In the genomic region with DNA sequence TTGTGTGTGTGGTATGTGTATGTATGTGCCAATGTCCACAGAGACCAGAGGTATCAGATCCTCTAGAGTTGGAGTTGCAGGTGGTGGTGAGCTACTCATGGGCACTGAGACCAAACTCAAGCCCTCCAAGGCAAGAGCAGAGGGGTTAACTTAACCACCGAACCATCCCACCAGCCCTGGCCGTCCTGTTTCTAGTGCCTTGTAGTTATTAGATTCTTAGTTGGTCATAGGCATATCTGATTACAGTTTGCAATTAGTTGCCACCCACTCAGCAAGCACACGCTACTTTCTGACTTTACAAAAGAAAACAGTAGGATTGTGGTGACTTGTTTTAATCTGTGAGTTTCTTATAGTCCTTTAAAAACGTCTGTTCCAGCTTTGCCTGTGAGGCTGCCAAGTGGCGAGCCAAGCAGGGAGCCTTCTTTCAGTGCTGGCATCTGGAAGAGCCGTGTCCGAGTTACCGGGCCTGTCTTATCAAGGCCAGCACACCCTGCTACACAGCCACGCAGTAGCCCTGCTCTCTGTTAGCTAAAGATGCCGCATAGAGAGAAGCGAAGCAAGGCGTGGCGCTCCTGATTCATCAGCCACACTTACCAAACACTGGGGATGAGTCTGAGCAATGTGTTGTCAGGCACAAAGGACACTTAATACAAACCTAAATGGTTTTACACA, we compare ENCODE assay signal across 21 mouse cellular contexts.
DNase-seq lines count a peak whose midpoint lies in the region; ATAC-seq lines count a peak whose summit lies in the region.
"Had no signal": no experiment of that assay in that cellular context is flagged by ENCODE, and none has a peak within 500 bp of the region (broad histone marks: within the 10 kb centered on the region; RNA-seq: fewer than 3 reads in every experiment).

No protein-coding gene starts in this region.

- no peaks in the 10 kb centered on the region for H3K4me1 ChIP-seq in neural tube, embryonic 14.5 days (ENCODE audit: control insufficient read depth, insufficient read depth, low read length)
- peaks cover 10% of the 10 kb centered on the region; the same call in 1 of the 2 replicates for H3K4me1 ChIP-seq in neural tube, embryonic 15.5 days
- H3K4me1 ChIP-seq in liver, embryonic 16.5 days (ENCODE audit: control insufficient read depth, low read depth, low read length) = peaks cover 12% of the 10 kb centered on the region

- H3K9me3 ChIP-seq in neural tube, embryonic 14.5 days (ENCODE audit: control insufficient read depth, low read length) = no peaks in the 10 kb centered on the region
- no peaks in the 10 kb centered on the region for H3K9me3 ChIP-seq in neural tube, embryonic 15.5 days (replicated peaks)
- no peaks in the 10 kb centered on the region for H3K9me3 ChIP-seq in liver, embryonic 16.5 days (replicated peaks; ENCODE audit: control insufficient read depth, low read length)
- H3K9me3 ChIP-seq: embryonic facial prominence, embryonic 15.5 days; midbrain, embryonic 13.5 days had no signal

- WGBS in neural tube, embryonic 14.5 days = 86% methylated on average over 13 of the region's 13 CpGs
- WGBS in neural tube, embryonic 15.5 days = 78% methylated on average over 13 of the region's 13 CpGs
- 35% methylated on average over 13 of the region's 13 CpGs for WGBS in liver, embryonic 16.5 days (ENCODE audit: insufficient replicate concordance)

- no peak overlapping the region for H3K9ac ChIP-seq in neural tube, embryonic 14.5 days (replicated peaks; ENCODE audit: low read depth, low read length)
- H3K9ac ChIP-seq in neural tube, embryonic 15.5 days (replicated peaks) = no peak overlapping the region
- no peak overlapping the region for H3K9ac ChIP-seq in liver, embryonic 16.5 days (ENCODE audit: low read depth, low read length)
- H3K9ac ChIP-seq: embryonic facial prominence, embryonic 15.5 days; midbrain, embryonic 13.5 days had no signal

- peaks cover 24% of the 10 kb centered on the region for H3K36me3 ChIP-seq in neural tube, embryonic 14.5 days (ENCODE audit: control insufficient read depth, insufficient read depth, low read length)
- H3K36me3 ChIP-seq in neural tube, embryonic 15.5 days = peaks cover 54% of the 10 kb centered on the region
- H3K36me3 ChIP-seq in liver, embryonic 16.5 days (ENCODE audit: control insufficient read depth, insufficient read depth) = no peaks in the 10 kb centered on the region; the same call in none of the 2 replicates

- no peak overlapping the region for H3K4me3 ChIP-seq in neural tube, embryonic 14.5 days (ENCODE audit: low read depth, low read length)
- H3K4me3 ChIP-seq in neural tube, embryonic 15.5 days (replicated peaks) = no peak overlapping the region
- no peak overlapping the region for H3K4me3 ChIP-seq in liver, embryonic 16.5 days (ENCODE audit: low read depth, low read length)
- H3K4me3 ChIP-seq: embryonic facial prominence, embryonic 15.5 days; midbrain, embryonic 13.5 days had no signal

- no peak for DNase-seq in frontal cortex, postnatal 10 days (ENCODE audit: low spot score in 2 of 2)
- DNase-seq in c-Kit-positive CD71-positive TER-119-positive erythroid progenitor cells, embryonic 14.5 days (ENCODE audit: low spot score) = peak; percentile 67
- no peak for DNase-seq in layer of hippocampus, postnatal 14 days (ENCODE audit: low spot score in 2 of 2)
- DNase-seq in thymus, postnatal 10 days (ENCODE audit: low spot score in 2 of 2) = no peak
- DNase-seq: adrenal gland, postnatal 10 days; cerebellum, adult 2 months; cerebellum, postnatal 36 days; gastrocnemius, postnatal 14 days; kidney, adult 2 months; kidney, postnatal 10 days; lung, adult 2 months; right cerebral cortex, postnatal 4 days; thymus, adult 2 months had no signal

- H3K4me2 ChIP-seq in neural tube, embryonic 14.5 days (ENCODE audit: low read depth, low read length) = no peak overlapping the region
- H3K4me2 ChIP-seq in neural tube, embryonic 15.5 days = no peak overlapping the region
- H3K4me2 ChIP-seq in liver, embryonic 16.5 days (ENCODE audit: low read depth, low read length) = 0 out of 2 replicates have a peak overlapping the region, but pooled peaks have one; percentile 3
- H3K4me2 ChIP-seq: embryonic facial prominence, embryonic 15.5 days; midbrain, embryonic 13.5 days had no signal

- ATAC-seq in frontal cortex, adult (ENCODE audit: low TSS enrichment) = peak; percentile 45
- ATAC-seq in neural tube, embryonic 14.5 days (ENCODE audit: low read depth) = peak; percentile 31; the same call in 1 of the 2 replicates
- ATAC-seq in neural tube, embryonic 15.5 days (ENCODE audit: low FRiP score) = no peak
- ATAC-seq in liver, embryonic 16.5 days (ENCODE audit: low read depth) = peak; percentile 93
- ATAC-seq: activated CD4-positive, CD25-positive, alpha-beta regulatory T cell, adult 4 months; CD4-positive, CD25-positive, alpha-beta regulatory T cell, adult 4 months; midbrain, embryonic 13.5 days had no signal

- H3K27ac ChIP-seq in neural tube, embryonic 14.5 days (ENCODE audit: low read depth, low read length) = no peak overlapping the region
- no peak overlapping the region for H3K27ac ChIP-seq in neural tube, embryonic 15.5 days (replicated peaks)
- H3K27ac ChIP-seq in liver, embryonic 16.5 days (ENCODE audit: low read length) = 0 out of 2 replicates have a peak overlapping the region, but pooled peaks have one; percentile 14
- H3K27ac ChIP-seq: embryonic facial prominence, embryonic 15.5 days; midbrain, embryonic 13.5 days had no signal

- no peaks in the 10 kb centered on the region for H3K27me3 ChIP-seq in neural tube, embryonic 14.5 days (ENCODE audit: control insufficient read depth, insufficient read depth, low read length)
- H3K27me3 ChIP-seq in neural tube, embryonic 15.5 days (replicated peaks) = no peaks in the 10 kb centered on the region
- no peaks in the 10 kb centered on the region for H3K27me3 ChIP-seq in liver, embryonic 16.5 days (ENCODE audit: control insufficient read depth, insufficient read depth, low read depth, low read length)
- H3K27me3 ChIP-seq: embryonic facial prominence, embryonic 15.5 days; midbrain, embryonic 13.5 days had no signal
